In the genomic region with DNA sequence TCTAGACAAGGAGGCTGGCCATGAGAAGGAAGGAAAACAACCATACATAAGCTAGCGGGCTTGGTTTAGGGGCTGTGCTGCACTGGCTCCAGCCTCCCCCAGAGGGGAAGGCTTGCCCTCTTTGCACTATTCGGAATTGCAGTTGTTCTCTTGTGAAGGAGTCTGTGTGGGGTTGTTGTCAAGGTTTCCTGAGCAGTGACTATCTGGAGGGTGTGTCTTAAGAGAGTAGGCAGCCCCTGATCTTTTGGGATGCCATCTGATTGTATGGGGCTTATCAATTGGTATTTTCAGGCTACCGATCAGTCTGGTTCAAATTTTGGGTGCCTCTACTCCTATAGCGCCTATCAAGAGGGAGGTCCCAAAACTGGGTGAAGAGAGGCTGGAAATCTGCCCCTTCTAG, we compare ENCODE assay signal across 8 mouse cellular contexts. TPM values are rescaled to one million over a fixed set of nuclear protein-coding genes. Genes with fewer than 3 reads are reported as not detected.
A peak's percentile ranks its signal among the peaks of the same experiment; 100 is the strongest.
DNase-seq lines count a peak whose midpoint lies in the region; ATAC-seq and TF ChIP-seq lines count a peak whose summit lies in the region.

No protein-coding gene starts in this region.

- no peaks in the 10 kb centered on the region for H3K9me3 ChIP-seq in forebrain, postnatal 0 days (ENCODE audit: low read length)
- no peaks in the 10 kb centered on the region for H3K9me3 ChIP-seq in midbrain, embryonic 13.5 days

- peak overlapping the region; percentile 37 for H3K4me2 ChIP-seq in forebrain, postnatal 0 days (ENCODE audit: low read depth)
- peak overlapping the region; percentile 53 for H3K4me2 ChIP-seq in midbrain, embryonic 13.5 days (replicated peaks)

- no peaks in the 10 kb centered on the region for H3K27me3 ChIP-seq in kidney, adult 2 months (replicated peaks; ENCODE audit: control insufficient read depth, insufficient read depth, low read length)
- H3K27me3 ChIP-seq in forebrain, postnatal 0 days (ENCODE audit: insufficient read depth, low read length) = no peaks in the 10 kb centered on the region
- H3K27me3 ChIP-seq in midbrain, embryonic 13.5 days = peaks cover 24% of the 10 kb centered on the region

- TF ChIP-seq CTCF in kidney, adult 2 months (conservative IDR thresholded peaks at IDR 0.05; ENCODE audit: insufficient read depth, insufficient read length, low read depth, low read length) = no peak
- TF ChIP-seq CTCF in forebrain, postnatal 0 days (IDR thresholded peaks at IDR 0.05; ENCODE audit: low read depth) = no peak

- H3K9ac ChIP-seq in forebrain, postnatal 0 days = peak overlapping the region; percentile 41; the same call in 1 of the 2 replicates
- peak overlapping the region; percentile 33 for H3K9ac ChIP-seq in midbrain, embryonic 13.5 days (replicated peaks)

- H3K4me3 ChIP-seq in kidney, adult 2 months (ENCODE audit: insufficient read depth, low read depth, low read length) = no peak overlapping the region
- no peak overlapping the region for H3K4me3 ChIP-seq in brown adipose tissue, adult 24 weeks (ENCODE audit: insufficient read depth, low read depth, low read length)
- H3K4me3 ChIP-seq in forebrain, postnatal 0 days (ENCODE audit: low read depth, low read length) = no peak overlapping the region
- no peak overlapping the region for H3K4me3 ChIP-seq in midbrain, embryonic 13.5 days (replicated peaks)

- TF ChIP-seq POLR2A in kidney, adult 2 months (IDR thresholded peaks at IDR 0.05; ENCODE audit: low read depth, low read length) = no peak

- H3K27ac ChIP-seq in kidney, adult 2 months (ENCODE audit: insufficient read depth, low read depth, low read length) = peak overlapping the region; percentile 79
- peak overlapping the region; percentile 29 for H3K27ac ChIP-seq in brown adipose tissue, adult 24 weeks (replicated peaks; ENCODE audit: low read depth, low read length)
- peak overlapping the region; percentile 76 for H3K27ac ChIP-seq in forebrain, postnatal 0 days (ENCODE audit: low read depth, low read length)
- H3K27ac ChIP-seq in midbrain, embryonic 13.5 days = peak overlapping the region; percentile 89

- DNase-seq in kidney, adult 2 months = no peak
- no peak for DNase-seq in kidney, postnatal 36 days
- DNase-seq in forebrain, postnatal 0 days = no peak
- no peak for DNase-seq in thymus, postnatal 36 days
- no peak for DNase-seq in thymus, postnatal 4 days
- no peak for DNase-seq in left cerebral cortex, adult 11 months (ENCODE audit: low spot score)

- H3K4me1 ChIP-seq in kidney, adult 2 months (ENCODE audit: control insufficient read depth, insufficient read depth, low read length) = peaks cover 69% of the 10 kb centered on the region
- H3K4me1 ChIP-seq in brown adipose tissue, adult 24 weeks (ENCODE audit: control insufficient read depth, insufficient read depth, insufficient read length, low read length) = peaks cover 67% of the 10 kb centered on the region
- peaks cover 52% of the 10 kb centered on the region for H3K4me1 ChIP-seq in forebrain, postnatal 0 days (ENCODE audit: insufficient read depth)
- peaks cover 98% of the 10 kb centered on the region for H3K4me1 ChIP-seq in midbrain, embryonic 13.5 days (replicated peaks)

- no peaks in the 10 kb centered on the region for H3K36me3 ChIP-seq in kidney, adult 2 months (ENCODE audit: control insufficient read depth, insufficient read depth, low read length)
- H3K36me3 ChIP-seq in forebrain, postnatal 0 days (ENCODE audit: insufficient read depth) = no peaks in the 10 kb centered on the region
- H3K36me3 ChIP-seq in midbrain, embryonic 13.5 days = no peaks in the 10 kb centered on the region

- WGBS in kidney, adult 2 months = 53% methylated on average over 4 of the region's 4 CpGs
- WGBS in forebrain, postnatal 0 days = 37% methylated on average over 4 of the region's 4 CpGs
- WGBS in midbrain, embryonic 13.5 days = 28% methylated on average over 4 of the region's 4 CpGs

- no peak for ATAC-seq in forebrain, postnatal 0 days
- no peak for ATAC-seq in midbrain, embryonic 13.5 days

RNA-seq across cellular contexts. Expression of gene Ahdc1, which starts 31.2 kb away (rescaled TPM):
- polyA plus RNA-seq in kidney, adult 2 months (2012; rRNA removed) = 22.2 and 23.3 TPM in 2 replicates
- polyA plus RNA-seq in brown adipose tissue, adult 24 weeks (2012; ENCODE audit: insufficient read depth, insufficient read length, missing spikeins) = 16.4 and 26.1 TPM in 2 replicates
- total RNA-seq in forebrain, postnatal 0 days (2014; rRNA removed) = 56.7 and 82.4 TPM in 2 replicates
- polyA plus RNA-seq in forebrain, postnatal 0 days (2015; fragmentation: Nextera tagmentation; extraction: Ambion mirVana) = 7.6 and 8.4 TPM in 2 replicates
- polyA plus RNA-seq in midbrain, embryonic 13.5 days (2015; fragmentation: Nextera tagmentation; extraction: Ambion mirVana) = 10.4 and 12.6 TPM in 2 replicates

Comparison
In these comparisons a context has a peak if more than half of its experiments do, and no peak if none do; other contexts are left out.
1. H3K27ac ChIP-seq: peak in every context shown above with its lines; median percentile 89 in midbrain, embryonic 13.5 days; 79 in kidney, adult 2 months; 76 in forebrain, postnatal 0 days; 29 in brown adipose tissue, adult 24 weeks.